ENCODE assay signal across 20 mouse cellular contexts in genomic region chr4:62318294-62318693, GRCm38 (mm10).
"Had no signal": no experiment of that assay in that cellular context is flagged by ENCODE, and none has a peak within 500 bp of the region (broad histone marks: within the 10 kb centered on the region; RNA-seq: fewer than 3 reads in every experiment).

No protein-coding gene starts in this region.

- H3K4me2 ChIP-seq: limb, embryonic 13.5 days; liver, embryonic 12.5 days; liver, embryonic 15.5 days; midbrain, embryonic 11.5 days; neural tube, embryonic 12.5 days; neural tube, embryonic 15.5 days had no signal

- H3K27ac ChIP-seq: limb, embryonic 10.5 days; limb, embryonic 13.5 days; liver, embryonic 12.5 days; liver, embryonic 15.5 days; neural tube, embryonic 12.5 days; neural tube, embryonic 15.5 days had no signal

- H3K9me3 ChIP-seq: limb, embryonic 10.5 days; limb, embryonic 13.5 days; liver, embryonic 12.5 days; liver, embryonic 15.5 days; neural tube, embryonic 12.5 days; neural tube, embryonic 15.5 days had no signal

- H3K4me3 ChIP-seq: limb, embryonic 10.5 days; limb, embryonic 13.5 days; liver, embryonic 12.5 days; liver, embryonic 15.5 days; neural tube, embryonic 12.5 days; neural tube, embryonic 15.5 days had no signal

- H3K9ac ChIP-seq: limb, embryonic 13.5 days; liver, embryonic 12.5 days; liver, embryonic 15.5 days; neural tube, embryonic 12.5 days; neural tube, embryonic 15.5 days had no signal

- DNase-seq: kidney, adult 11 months; kidney, adult 9 months; kidney, postnatal 14 days; kidney, postnatal 4 days; liver; lung, postnatal 4 days; midbrain, embryonic 14.5 days; right cerebral cortex, adult 18-20 months; right cerebral cortex, postnatal 14 days; right cerebral cortex, postnatal 4 days; thymus, adult 2 months; thymus, postnatal 14 days; thymus, postnatal 4 days had no signal

- H3K27me3 ChIP-seq: limb, embryonic 13.5 days; liver, embryonic 12.5 days; liver, embryonic 15.5 days; neural tube, embryonic 12.5 days; neural tube, embryonic 15.5 days had no signal

- H3K4me1 ChIP-seq: limb, embryonic 10.5 days; limb, embryonic 13.5 days; liver, embryonic 12.5 days; liver, embryonic 15.5 days; neural tube, embryonic 12.5 days; neural tube, embryonic 15.5 days had no signal

- ATAC-seq: liver, embryonic 12.5 days had no signal
